Comparison of ENCODE assay signal across 18 mouse cellular contexts in the genomic region with DNA sequence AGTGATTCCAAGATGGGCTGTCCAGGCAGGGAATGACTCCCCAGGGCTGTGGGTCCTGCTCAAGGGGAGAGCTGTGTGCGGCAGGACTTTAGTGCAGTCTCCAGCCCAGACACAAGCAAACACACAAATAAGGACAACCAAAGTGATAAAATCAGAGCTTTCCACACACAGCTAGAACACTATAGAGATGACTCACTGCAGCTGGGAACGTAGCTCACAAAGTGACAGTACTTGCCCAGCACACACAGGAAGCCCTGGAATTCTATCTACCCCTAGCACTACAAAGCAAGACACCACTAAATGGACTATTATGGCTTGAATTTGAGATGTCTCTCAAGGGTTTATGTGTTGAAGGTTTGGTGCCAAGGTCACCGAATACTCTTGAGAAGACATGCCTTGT.
"Had no signal": no experiment of that assay in that cellular context is flagged by ENCODE, and none has a peak within 500 bp of the region (broad histone marks: within the 10 kb centered on the region; RNA-seq: fewer than 3 reads in every experiment).

No protein-coding gene starts in this region.

- H3K4me3 ChIP-seq: lung, embryonic 15.5 days; megakaryocyte, embryonic 14.5 days; midbrain, embryonic 13.5 days; midbrain, embryonic 15.5 days; neural tube, embryonic 12.5 days had no signal

- ATAC-seq: liver, postnatal 0 days; lung, postnatal 0 days; midbrain, embryonic 13.5 days; midbrain, embryonic 15.5 days had no signal

- DNase-seq: liver, postnatal 0 days; lung, adult 2 months; lung, postnatal 14 days; lung, postnatal 36 days; retina, postnatal 1 day; right cerebral cortex, adult 18-20 months; right cerebral cortex, postnatal 25 days; right cerebral cortex, postnatal 4 days; spleen, adult 18-20 months; thymus, adult 18-20 months; thymus, postnatal 25 days; thymus, postnatal 4 days had no signal

- H3K27me3 ChIP-seq: lung, embryonic 15.5 days; midbrain, embryonic 13.5 days; midbrain, embryonic 15.5 days; neural tube, embryonic 12.5 days had no signal

- H3K36me3 ChIP-seq: lung, embryonic 15.5 days; midbrain, embryonic 13.5 days; midbrain, embryonic 15.5 days; neural tube, embryonic 12.5 days had no signal
